Mouse (Mus musculus) cerebellum, postnatal 36 days (tissue): ENCODE results near the gene Dap.
A peak's percentile ranks its signal among the peaks of the same experiment; 100 is the strongest.

Source experiments
- DNase-seq, 2 experiments: peaks; one replicate each; pipeline ENCODE4 v3.0.0; 2021 to 2022; ENCODE audit warnings: mixed read lengths in 2 of 2

Dap gene

DNA sequence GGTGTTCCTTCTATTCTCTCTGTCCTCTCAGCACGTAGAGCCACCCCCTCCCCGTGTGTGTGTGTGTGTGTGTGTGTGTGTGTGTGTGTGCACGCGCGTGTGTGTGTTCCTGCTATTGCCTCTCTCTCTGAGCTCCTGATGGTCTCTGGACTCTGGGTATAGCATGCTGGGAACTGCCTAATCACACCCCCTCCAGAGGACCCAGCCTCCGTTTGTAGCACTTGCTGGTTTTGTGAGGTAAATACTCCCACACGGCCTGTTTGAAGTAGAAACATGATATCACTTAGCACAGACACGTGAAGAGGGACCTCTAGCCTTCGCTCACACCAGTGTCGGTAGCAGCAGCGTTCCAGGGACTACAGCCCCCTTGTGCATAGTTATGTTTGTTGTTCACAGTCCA is 14.5 kb downstream of the Dap start:
- no peak for DNase-seq

DNA sequence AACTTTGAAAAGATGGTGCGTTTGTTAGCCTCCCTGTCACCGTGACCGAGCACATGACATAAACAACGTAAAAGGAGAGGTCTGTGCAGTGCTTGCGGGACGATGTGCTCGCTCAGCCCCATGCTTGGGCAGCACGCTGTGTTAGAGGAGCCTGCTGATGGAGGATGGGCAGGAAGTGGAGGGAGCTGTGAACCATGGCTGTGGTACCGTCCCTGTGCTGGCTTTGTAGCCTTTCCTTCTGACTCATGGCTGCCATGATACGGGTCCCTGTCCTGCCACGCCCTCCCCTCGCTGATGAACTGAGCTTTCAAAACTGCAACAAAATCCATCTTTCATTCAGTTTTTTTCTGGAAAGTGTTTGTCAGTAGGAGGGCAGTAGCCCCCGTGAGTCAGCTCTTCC is 15.6 kb downstream of the Dap start:
- no peak for DNase-seq

DNA sequence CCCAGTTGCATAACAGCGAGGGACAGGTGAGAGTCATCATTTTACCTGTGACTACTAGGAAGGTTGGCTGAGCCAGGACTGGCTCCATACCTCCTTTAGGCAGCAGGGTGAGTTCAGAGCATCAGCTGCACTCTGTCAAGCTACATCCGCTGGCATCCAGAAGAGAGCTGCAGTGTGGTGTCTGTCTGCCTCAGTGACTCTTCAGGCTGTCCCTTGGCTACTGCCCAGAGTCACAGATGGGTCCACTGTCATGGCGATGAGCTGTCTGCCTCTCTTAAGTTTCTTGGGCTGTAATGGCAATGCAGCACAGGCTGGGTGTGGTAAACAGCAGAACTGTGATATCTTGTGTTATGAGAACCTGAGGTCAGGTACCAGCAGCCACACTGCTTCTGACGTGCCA is 16.1 kb downstream of the Dap start:
- DNase-seq, result peak in 1 of 2 experiments; percentile 23

DNA sequence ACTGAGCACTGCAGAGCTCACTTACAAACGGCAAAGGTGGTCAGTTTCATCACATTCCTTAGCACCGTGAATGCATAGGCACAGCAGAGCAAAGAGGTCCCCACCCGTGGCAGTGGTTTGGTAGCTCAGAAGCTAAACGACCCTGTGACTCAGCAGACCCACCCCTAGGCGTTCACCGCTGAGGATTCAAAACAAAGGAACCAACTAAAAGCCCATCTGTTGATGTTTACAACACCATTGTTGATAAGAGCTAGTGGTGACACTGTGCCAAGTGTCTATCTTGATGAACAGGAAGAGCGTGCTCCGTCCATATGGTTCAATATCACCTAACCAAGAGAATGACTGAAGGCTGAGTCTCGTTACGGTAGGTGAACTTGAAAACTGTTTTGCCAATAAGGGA is 19.1 kb downstream of the Dap start:
- no peak for DNase-seq

DNA sequence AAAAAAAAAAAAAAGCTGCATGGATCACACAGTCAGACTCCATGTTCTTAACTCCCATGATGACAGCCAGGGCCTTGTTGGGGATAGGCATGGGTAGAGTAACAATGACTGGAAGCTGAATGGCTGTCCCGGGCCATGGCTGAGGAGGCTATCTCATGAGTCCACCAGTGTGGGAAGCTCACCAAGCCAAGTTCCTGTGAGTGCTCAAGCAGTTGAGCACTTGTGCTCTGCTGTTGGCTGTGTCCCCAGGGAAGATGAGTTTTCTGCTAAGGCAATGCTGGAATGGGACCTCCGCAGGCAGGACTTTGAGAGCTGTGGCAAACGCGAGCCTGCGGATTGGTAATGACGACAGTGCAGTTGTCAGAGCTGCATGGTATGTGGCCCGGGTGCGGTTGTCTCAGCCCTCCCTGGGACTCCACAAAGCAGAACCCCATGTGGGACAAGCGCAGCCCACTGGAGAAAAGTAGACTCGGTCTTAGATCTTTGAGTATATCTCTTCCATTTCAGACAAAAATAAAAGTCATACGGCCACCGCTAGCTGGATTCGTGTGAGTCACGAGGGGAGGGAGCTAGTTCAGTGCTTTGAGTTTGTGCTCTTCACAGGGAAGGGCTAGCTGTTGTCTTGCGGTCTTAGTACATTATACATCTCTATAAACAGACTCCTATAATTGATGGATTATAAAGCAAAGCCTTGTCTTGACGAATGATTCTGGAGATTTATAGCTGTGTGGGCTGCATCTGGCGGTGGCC is 20.8 kb downstream of the Dap start:
- no peak for DNase-seq

GRCm38 (mm10) chr15:31245934-31246333 is 21.8 kb downstream of the Dap start:
- DNase-seq, result no peak

- DNase-seq, result peak; percentile 58 to 61
These were observed 22.9 kb downstream of the Dap start for GRCm38 (mm10) chr15:31247035-31247434.

DNA sequence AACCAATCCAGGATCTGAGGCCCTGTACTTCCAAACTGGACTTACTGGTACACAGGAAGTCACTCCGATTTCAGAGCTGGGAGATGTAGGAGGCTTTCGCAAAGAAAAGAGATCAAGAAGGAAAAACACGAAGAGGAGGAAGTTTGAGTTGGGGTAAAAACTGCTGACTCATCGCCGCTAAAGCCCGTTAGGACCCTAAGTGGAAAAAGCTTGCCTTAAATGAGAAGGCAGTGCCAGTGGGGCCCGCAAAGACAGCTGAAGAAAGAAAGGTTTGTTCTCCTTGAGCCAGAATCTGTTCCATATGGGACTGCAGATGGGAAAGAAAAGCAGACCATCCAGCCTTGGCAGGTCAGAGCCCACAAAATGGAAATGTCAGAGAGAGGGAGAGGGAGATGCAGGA is 24.8 kb downstream of the Dap start:
- DNase-seq, result no peak

DNA sequence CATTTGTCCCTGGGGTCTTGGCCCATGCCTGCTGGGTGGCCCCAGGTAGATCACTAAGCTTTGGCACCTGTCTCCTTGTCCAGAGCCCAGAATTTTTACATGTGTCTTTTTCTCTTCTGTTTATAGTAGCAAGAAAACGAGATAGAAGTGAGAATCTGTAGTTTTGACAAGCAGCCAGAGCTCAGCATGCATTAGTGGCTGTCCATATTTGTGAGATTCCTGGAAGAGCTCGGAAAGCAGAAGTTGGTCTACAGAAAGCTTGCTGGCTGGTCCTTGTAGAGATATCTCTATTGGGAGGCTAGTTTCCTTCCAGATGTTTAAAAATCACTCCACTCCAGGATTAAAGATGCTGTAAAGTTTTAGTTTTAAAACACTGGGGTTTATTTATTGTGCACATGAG is 25.9 kb downstream of the Dap start:
- DNase-seq, result peak in 1 of 2 experiments; percentile 27

DNA sequence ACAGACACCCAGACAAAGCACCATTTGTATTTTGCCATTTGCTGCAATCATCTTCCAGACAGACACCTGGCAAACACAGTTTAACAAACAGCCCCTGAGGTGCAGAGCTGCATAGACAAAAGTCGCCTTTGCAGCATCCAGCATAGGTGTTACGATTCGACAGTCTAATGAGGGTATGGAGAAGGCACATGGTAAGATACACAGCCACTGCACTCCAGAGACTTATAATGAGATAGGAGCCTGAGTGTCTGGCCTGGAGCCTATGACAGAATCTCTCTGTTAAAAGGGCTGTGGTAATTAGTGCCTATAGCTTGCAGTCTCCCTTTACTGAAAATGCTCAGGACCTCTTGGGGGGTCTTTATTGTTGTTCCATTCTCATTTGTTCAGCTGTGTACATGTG is 26.6 kb downstream of the Dap start:
- DNase-seq, result no peak

DNA sequence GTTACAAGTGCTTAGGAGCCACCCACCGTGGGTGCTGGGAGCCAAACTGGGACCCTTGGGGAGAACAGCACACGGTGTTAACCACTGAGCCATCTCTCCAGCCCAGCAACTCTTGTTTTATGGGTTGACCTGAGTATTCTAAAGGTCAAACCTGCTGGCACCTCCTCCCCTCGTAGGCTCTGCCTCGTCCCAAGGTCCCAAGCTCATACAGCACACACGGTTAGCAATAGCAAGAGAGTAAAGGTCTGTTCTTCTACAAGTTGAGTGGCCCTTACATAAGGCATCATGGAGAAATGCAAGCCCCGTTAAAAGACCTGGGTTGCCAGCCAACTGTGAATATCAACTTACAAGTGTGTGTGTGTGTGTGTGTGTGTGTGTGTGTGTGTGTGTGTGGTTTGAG is 27.1 kb downstream of the Dap start:
- DNase-seq, result no peak

GRCm38 (mm10) chr15:31252590-31253311 is 28.6 kb downstream of the Dap start:
- no peak for DNase-seq

- no peak for DNase-seq
These were observed 29.3 kb downstream of the Dap start for GRCm38 (mm10) chr15:31253380-31253779.

- no peak for DNase-seq
These were observed 29.8 kb downstream of the Dap start for GRCm38 (mm10) chr15:31253963-31254362.

DNA sequence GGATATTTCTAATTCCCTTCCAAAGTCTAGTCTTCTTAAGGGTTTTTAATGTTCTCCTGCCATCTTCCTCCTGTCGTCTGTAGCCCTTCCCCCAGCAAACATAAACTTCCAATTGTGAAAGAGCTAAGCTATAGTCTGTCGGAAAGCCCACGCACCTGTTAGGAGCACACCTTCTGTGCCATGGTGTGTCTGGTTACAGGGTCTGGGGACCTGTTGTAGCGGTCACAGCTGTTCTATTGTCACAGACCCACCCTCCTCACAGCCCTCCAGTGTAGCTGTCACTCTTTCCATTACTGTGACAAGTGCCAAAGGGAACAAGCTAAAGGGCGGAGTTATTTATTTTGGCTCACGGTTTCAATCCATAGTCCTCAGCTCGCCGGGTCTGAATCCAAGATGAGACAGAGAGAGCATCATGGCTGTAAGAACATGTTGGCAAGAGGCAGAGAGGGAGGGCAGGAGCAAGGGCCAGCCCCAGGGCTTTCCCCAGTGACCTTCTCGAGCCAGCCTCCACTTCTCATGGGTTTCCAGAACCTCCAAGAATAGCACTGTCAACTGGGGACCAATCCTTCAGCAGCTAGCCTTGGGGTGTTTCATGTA is 30.9 kb downstream of the Dap start:
- no peak for DNase-seq

DNA sequence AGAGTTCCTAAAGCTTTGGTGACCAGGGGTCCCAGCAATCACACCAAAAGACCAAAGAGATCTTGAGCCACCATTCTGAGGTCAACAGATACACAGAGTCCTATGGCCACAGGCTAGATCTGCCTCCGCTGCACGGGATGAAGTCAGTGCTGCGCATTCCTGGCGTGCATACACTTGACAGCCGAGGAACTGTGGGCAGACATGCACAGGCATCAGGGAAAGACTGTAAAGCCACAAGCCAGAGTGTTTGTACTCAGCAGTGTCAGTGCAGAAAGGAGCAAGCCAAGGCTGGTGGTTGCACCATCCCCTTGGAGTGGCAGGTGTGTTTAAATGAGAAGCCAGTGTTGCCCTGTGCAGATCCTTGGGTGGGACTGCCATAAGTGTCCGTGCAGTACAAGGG is 31.6 kb downstream of the Dap start:
- DNase-seq, result no peak

- no peak for DNase-seq
These were observed 33.2 kb downstream of the Dap start for GRCm38 (mm10) chr15:31257329-31257728.

DNA sequence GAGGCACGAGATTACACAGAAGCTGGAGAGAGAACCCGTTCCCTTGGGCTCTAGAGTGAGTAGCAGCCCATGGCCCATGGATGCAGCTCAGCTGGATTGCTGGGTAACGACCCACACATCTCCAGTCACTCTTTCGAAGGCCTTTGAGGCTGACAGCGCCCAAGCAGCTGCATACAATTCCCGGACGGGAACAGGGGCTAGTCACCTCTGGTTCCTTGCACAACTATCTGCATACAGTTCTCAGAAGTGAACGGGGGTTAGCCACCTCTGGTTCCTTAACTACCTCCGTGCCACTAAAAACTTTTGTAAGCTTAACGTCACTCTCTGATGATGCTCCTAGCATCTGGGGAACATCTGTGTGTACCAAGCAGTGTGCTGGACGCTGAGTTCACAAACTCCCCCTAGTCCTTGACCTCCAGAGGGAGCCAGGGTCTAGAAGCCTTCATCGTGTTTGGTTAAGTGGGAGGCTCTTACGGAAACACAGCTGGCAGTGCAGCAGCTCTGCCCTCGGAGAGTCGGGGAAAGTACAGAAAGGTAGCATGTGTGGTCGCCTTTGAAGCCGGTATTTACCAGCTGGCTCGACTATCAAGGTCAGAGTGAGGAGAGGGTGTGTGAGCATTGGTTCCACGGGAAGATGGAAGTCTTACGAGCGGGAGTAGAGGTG is 34.0 kb downstream of the Dap start:
- DNase-seq, result no peak

GRCm38 (mm10) chr15:31258693-31259439 is 34.8 kb downstream of the Dap start:
- DNase-seq, result no peak

DNA sequence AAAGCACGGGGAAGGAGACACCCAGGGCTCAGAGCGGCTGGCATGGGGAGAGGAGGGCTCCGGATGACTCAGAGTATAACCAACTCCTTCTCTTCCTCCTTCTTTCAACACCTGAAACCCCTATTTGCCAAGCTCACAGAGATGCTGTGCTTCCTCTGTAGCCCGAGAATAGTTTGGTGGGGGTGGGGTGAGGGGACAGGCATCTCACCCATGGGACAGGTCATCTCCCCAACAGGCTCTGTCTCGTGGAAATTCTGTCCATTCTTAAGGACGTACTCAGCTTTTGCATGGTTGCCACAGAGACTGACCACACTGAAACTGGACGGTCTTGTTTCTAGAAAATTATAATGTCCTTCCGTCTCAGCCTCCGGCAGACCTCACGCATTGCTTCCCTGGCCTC is 37.0 kb downstream of the Dap start:
- no peak for DNase-seq

GRCm38 (mm10) chr15:31262361-31262760 is 38.2 kb downstream of the Dap start:
- no peak for DNase-seq

DNA sequence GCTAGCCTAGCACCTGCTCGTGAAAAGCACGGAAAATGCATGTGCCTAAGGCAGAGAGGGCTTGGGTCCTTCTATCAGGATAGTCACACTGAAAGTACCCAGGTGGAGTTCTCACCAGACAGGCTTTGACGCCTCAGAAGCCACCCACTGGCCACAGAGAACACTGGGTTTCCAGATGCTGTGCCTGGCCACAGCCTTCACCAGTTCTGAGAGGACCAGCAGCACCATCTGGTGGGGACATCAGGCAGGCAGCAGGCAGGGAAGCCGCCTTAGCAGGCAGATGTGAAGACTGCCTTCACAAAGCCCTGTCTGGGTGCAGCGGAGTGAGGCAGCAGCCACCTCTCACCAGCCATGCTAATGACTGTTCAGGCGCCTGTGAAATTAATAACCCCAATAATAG is 40.7 kb downstream of the Dap start:
- peak; percentile 69 to 71 for DNase-seq

DNA sequence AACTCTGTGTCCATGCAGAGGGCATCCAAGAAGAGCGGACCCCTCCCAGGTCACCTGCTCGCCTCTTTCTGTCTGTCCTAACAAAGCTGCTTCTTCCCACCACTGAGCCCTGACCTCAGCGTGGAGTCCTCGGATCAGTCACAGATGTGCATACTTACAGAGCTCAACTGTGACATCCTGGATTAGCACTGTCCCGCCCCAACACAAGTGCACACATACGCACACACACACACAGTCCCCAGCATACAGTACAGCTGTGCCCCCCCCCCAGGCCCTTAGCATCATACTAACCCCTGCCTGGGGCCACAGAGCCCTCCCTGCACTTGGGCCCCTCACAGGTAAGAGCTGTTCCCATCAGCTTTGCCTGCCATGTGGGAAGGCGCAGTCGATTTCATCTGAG is 41.3 kb downstream of the Dap start:
- no peak for DNase-seq
